Mouse (Mus musculus) lung, postnatal 0 days (tissue): ENCODE measurements around the gene Tmod3.

Source experiments
- CTCF ChIP-seq: IDR thresholded peaks from 2 replicates; pipeline ENCODE4 v1.5.1; 2016; ENCODE audit warnings: antibody characterized with exemption, mild to moderate bottlenecking
- EP300 ChIP-seq: IDR thresholded peaks from 2 replicates; pipeline ENCODE4 v1.6.1; 2016; ENCODE audit warnings: antibody characterized with exemption, mild to moderate bottlenecking, control low read depth

- TF ChIP-seq CTCF (no peak), EP300 (no peak)
These were observed 5.7 kb downstream of the Tmod3 start for GRCm38 (mm10) chr9:75553719-75554118.
